Mouse (Mus musculus) CH12.LX (cell line): ENCODE measurements around the gene Coq2. TPM values are rescaled to one million over a fixed set of nuclear protein-coding genes. Genes with fewer than 3 reads are reported as not detected.
A peak's percentile ranks its signal among the peaks of the same experiment; 100 is the strongest.

Source experiments
- DNase-seq: peaks from one replicate; pipeline ENCODE4 v3.0.0-alpha.2; 2013; ENCODE audit errors: extremely low read depth
- H3K27ac ChIP-seq: 2 replicates; pipeline ENCODE4 v1.5.1; 2012; ENCODE audit warnings: low read depth, mild to moderate bottlenecking, control low read depth, moderate library complexity; ENCODE audit not compliant: insufficient read depth
- H3K27me3 ChIP-seq: replicated peaks from 2 replicates; pipeline ENCODE3; 2012; ENCODE audit warnings: inconsistent platforms
- H3K36me3 ChIP-seq, 2 experiments: replicated peaks in 1 of 2; 2 replicates each; pipeline versions ENCODE3 to v1.6.1; 2012; ENCODE audit warnings: inconsistent platforms in 1 of 2, low read length in 1 of 2, mild to moderate bottlenecking in 1 of 2, mixed read lengths in 1 of 2, moderate library complexity in 1 of 2; ENCODE audit not compliant: control insufficient read depth in 1 of 2, insufficient read depth in 1 of 2
- H3K4me1 ChIP-seq, 2 experiments: 2 replicates each; pipeline ENCODE4 v1.6.1; 2012; ENCODE audit warnings: inconsistent platforms in 1 of 2, moderate library complexity in 1 of 2; ENCODE audit not compliant: insufficient read depth in 2 of 2, control insufficient read depth in 1 of 2
- H3K4me2 ChIP-seq: 2 replicates; pipeline ENCODE4 v1.6.1; 2012; ENCODE audit warnings: low read depth, mild to moderate bottlenecking, control low read depth; ENCODE audit not compliant: poor library complexity, insufficient read depth, severe bottlenecking
- H3K4me3 ChIP-seq, 3 experiments: fragments of 150-350 bp in 1 of 3; sonication (generic) in 1 of 3; replicated peaks in 1 of 3; 2 replicates each; pipeline versions ENCODE3 to v1.5.1; 2011 to 2012; ENCODE audit warnings: low read depth in 2 of 3, low read length in 2 of 3, mild to moderate bottlenecking in 2 of 3, moderate library complexity in 2 of 3, control low read depth in 1 of 3, improper control_type of control experiment in 1 of 3, inconsistent platforms in 1 of 3, mixed read lengths in 1 of 3; ENCODE audit not compliant: poor library complexity in 1 of 3
- H3K79me2 ChIP-seq: replicated peaks from 2 replicates; pipeline ENCODE4 v1.6.1; 2012; ENCODE audit warnings: mild to moderate bottlenecking, moderate library complexity; ENCODE audit not compliant: control insufficient read depth, poor library complexity, insufficient read depth, severe bottlenecking; ENCODE audit errors: extremely low read depth
- H3K9ac ChIP-seq: 2 replicates; pipeline ENCODE4 v1.6.1; 2012; ENCODE audit warnings: low read depth, mild to moderate bottlenecking, control low read depth, moderate library complexity; ENCODE audit not compliant: insufficient read depth
- H3K9me3 ChIP-seq: replicated peaks from 2 replicates; pipeline ENCODE3; 2012; ENCODE audit warnings: low read length, inconsistent platforms, mixed read lengths
- BHLHE40 ChIP-seq: IDR thresholded peaks from 2 replicates; pipeline ENCODE4 v1.6.1; 2011; ENCODE audit warnings: mild to moderate bottlenecking, low read depth, low read length, improper control_type of control experiment
- EP300 ChIP-seq: IDR thresholded peaks from 2 replicates; pipeline ENCODE4 v1.6.1; 2011; ENCODE audit warnings: low read length, improper control_type of control experiment
- HCFC1 ChIP-seq: IDR thresholded peaks from 2 replicates; pipeline ENCODE4 v1.6.1; 2012; ENCODE audit warnings: low read depth, mild to moderate bottlenecking, inconsistent platforms, low read length, improper control_type of control experiment
- IRF4 ChIP-seq: IDR thresholded peaks from 2 replicates; pipeline ENCODE4 v1.6.1; 2014; ENCODE audit warnings: low read depth, mild to moderate bottlenecking, inconsistent platforms, low read length, improper control_type of control experiment
- KAT2A ChIP-seq: IDR thresholded peaks from 2 replicates; pipeline ENCODE4 v1.6.1; 2012; ENCODE audit warnings: low read length, improper control_type of control experiment, inconsistent platforms; ENCODE audit not compliant: insufficient replicate concordance
- MAZ ChIP-seq: IDR thresholded peaks from 2 replicates; pipeline ENCODE4 v1.6.1; 2012; ENCODE audit warnings: low read depth, mild to moderate bottlenecking, inconsistent platforms, low read length, improper control_type of control experiment, moderate library complexity
- MYC ChIP-seq: IDR thresholded peaks from 2 replicates; pipeline ENCODE4 v1.6.1; 2011; ENCODE audit warnings: low read depth, mild to moderate bottlenecking, improper control_type of control experiment, low read length
- NELFE ChIP-seq: IDR thresholded peaks from 2 replicates; pipeline ENCODE4 v1.6.1; 2011; ENCODE audit warnings: low read depth, low read length, improper control_type of control experiment
- RCOR1 ChIP-seq: conservative IDR thresholded peaks from 2 replicates; pipeline ENCODE4 v1.6.1; 2012; ENCODE audit warnings: low read depth, mild to moderate bottlenecking, inconsistent platforms, low read length, improper control_type of control experiment
- SIN3A ChIP-seq: IDR thresholded peaks from 2 replicates; pipeline ENCODE4 v1.6.1; 2012; ENCODE audit warnings: low read length, improper control_type of control experiment, inconsistent platforms
- USF1 ChIP-seq: IDR thresholded peaks from 2 replicates; pipeline ENCODE4 v1.6.1; 2014; ENCODE audit warnings: low read depth, mild to moderate bottlenecking, inconsistent platforms, low read length, improper control_type of control experiment
- ZKSCAN1 ChIP-seq: IDR thresholded peaks from 2 replicates; pipeline ENCODE4 v1.6.1; 2012; ENCODE audit warnings: low read depth, inconsistent platforms, low read length, improper control_type of control experiment, borderline replicate concordance
- dilution Hi-C: fragments of 300-500 bp; cut with MboI; formaldehyde crosslinking; loops from 2 replicates; pipeline ENCODE4 v1.14.3; 2020; ENCODE audit warnings: low sequenced_read_pairs; ENCODE audit not compliant: extremely low pct_unique_long_range_greater_than_20kb, extremely low pct_ligation_motif_present
- in situ Hi-C: fragments of 300-500 bp; cut with MboI; formaldehyde crosslinking; loops from 3 replicates; pipeline ENCODE4 v1.14.3; 2019; ENCODE audit warnings: low sequenced_read_pairs, low pct_ligation_motif_present, low pct_unique_long_range_greater_than_20kb, mixed read lengths
- polyA plus RNA-seq: library from polyadenylated mRNA; unstranded; fragments of >175 nt; gene quantifications from 2 replicates; pipeline ENCODE4 v1.2.1, GENCODE M21; 2012; ENCODE audit warnings: low read depth; ENCODE audit not compliant: insufficient read length
- total RNA-seq, 2 experiments: library from RNA; depleted of rRNA; stranded (reverse); fragments of 300-350 nt in 1 of 2; fragments of >200 nt in 1 of 2; gene quantifications; 2 replicates each; pipeline ENCODE4 v1.2.3; 2012 to 2014

The Coq2 gene
- total and polyA plus RNA-seq, 3 experiments, result 49.1 to 56.5 (median 50.1) TPM

DNA sequence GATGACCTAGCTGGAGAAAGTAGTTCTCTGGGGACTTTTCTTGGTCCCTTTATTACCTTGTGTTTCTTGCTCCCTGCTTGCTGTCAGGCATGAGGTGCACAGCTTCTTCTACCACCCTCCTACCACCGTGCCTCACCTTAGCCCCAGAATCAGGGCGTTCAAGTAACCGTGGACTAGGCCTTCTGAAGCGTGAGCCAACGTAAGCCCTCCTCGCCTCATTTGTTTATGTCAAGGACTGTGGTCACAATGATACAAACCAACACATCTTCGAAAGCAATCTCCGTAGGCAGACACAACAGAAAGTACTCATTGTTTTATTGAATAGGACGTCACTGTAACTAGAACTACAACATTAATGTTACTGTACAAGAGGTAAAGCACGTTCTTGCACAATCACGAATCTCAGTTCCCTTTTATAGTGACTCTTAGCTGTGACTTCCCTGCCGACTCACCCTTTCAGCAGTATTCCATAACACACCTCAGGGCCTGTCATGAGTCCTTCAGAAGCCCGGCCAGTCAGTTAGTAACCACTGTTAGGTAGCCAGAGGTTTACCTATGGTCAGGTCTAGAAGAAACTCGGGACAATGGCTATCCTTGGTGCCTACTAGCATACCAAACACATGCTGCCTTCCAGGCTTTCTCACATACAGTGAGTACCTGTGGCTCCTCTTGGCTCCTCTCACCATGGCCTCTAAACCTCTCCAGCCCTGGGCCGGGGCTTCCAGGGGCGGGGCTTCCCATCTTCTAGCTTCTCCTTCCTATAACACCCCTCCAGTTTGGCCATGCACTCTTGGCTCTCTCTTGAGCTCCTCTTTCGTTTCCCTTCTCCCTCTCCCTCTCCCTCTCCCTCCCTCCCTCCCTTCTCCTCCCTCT, 60.8 kb downstream of the Coq2 start:
- Histone ChIP-seq H3K4me2 (peak overlapping the region; percentile 33; the same call in 1 of the 2 replicates), H3K36me3 (no peaks in the 10 kb centered on the region), H3K9ac (no peak overlapping the region), H3K27ac (no peak overlapping the region), H3K9me3 (no peaks in the 10 kb centered on the region), H3K27me3 (no peaks in the 10 kb centered on the region), H3K79me2 (no peaks in the 10 kb centered on the region), H3K4me3 (no peak overlapping the region), H3K4me1 (peaks cover 13 to 17% of the 10 kb centered on the region in 2 experiments)
- in situ Hi-C loops, result no loop called here
- dilution Hi-C loops, result no loop called here
- TF ChIP-seq EP300 (peak; percentile 63), BHLHE40 (peak; percentile 80), USF1 (no peak), MYC (0 out of 2 replicates have a peak, but pooled peaks have one; percentile 16), IRF4 (peak; percentile 75)
- DNase-seq, result no peak

DNA sequence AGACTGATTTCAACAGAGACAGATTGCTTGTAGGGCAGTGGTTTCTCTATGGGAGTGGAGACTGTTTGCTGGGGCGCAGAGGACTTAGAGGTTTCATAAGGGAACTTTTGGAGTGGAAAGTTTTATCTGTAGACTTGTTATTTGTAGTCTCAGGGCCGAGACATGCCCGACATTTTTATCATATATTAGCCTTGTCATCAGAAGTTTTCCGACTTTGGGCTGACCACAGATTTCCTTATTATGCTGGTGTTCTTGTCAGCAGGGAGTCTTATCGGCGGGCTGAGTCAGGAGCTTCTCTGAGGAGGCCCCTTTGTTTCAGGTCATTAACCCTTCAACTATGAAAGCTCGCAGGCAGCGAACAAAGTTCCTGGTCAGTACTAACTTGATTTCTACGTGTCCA, 67.1 kb downstream of the Coq2 start:
- H3K9ac ChIP-seq, result peak overlapping the region; percentile 37; the same call in 1 of the 2 replicates
- dilution Hi-C loops (no loop called here), in situ Hi-C loops (no loop called here)
- no peaks in the 10 kb centered on the region for H3K9me3 ChIP-seq
- H3K4me3 ChIP-seq, result no peak overlapping the region
- no peak for TF ChIP-seq RCOR1
- TF ChIP-seq NELFE, result no peak
- TF ChIP-seq ZKSCAN1, result no peak
- no peak for TF ChIP-seq HCFC1
- TF ChIP-seq KAT2A, result no peak
- TF ChIP-seq SIN3A, result no peak
- TF ChIP-seq MAZ, result no peak
- H3K27me3 ChIP-seq, result no peaks in the 10 kb centered on the region
- no peak for DNase-seq
- peak overlapping the region; percentile 2; the same call in 1 of the 2 replicates for H3K27ac ChIP-seq
- peaks cover 5 to 17% of the 10 kb centered on the region in 2 experiments; a peak in 2 of 4 replicates for H3K4me1 ChIP-seq
- H3K79me2 ChIP-seq, result no peaks in the 10 kb centered on the region
- no peaks in the 10 kb centered on the region for H3K36me3 ChIP-seq
- H3K4me2 ChIP-seq, result peak overlapping the region; percentile 32; the same call in 1 of the 2 replicates
